Mouse (Mus musculus) lung, adult 2 months (tissue): ENCODE results near the gene Ppp1r14a.

ENCODE experiments used
- CTCF ChIP-seq: fragments of 200-500 bp; IDR thresholded peaks from 2 replicates; pipeline ENCODE4 v1.5.1; 2011; ENCODE audit warnings: mild to moderate bottlenecking, low read length, control low read depth; ENCODE audit not compliant: insufficient read depth
- POLR2A ChIP-seq: fragments of 200-500 bp; IDR thresholded peaks from 2 replicates; pipeline ENCODE4 v1.6.1; 2011; ENCODE audit warnings: low read depth, mild to moderate bottlenecking, control low read depth, low read length, borderline replicate concordance; ENCODE audit errors: extremely low read depth

GRCm38 (mm10) chr7:29334156-29334555, 45.0 kb downstream of the Ppp1r14a start:
- no peak for TF ChIP-seq CTCF
- no peak for TF ChIP-seq POLR2A
